Mouse (Mus musculus): ENCODE results near the gene Rpl28. TPM values are rescaled to one million over a fixed set of nuclear protein-coding genes. Genes with fewer than 3 reads are reported as not detected.
"Not testable (repeated sequence)": the region's sequence is repeated elsewhere in the genome, so short reads cannot be mapped to it uniquely, and the experiment has no call there.

Rpl28 gene
- polyA plus RNA-seq, 1 experiment, result 636 TPM

GRCm38 (mm10) chr7:4806716-4807115 lies 14.0 kb downstream of the Rpl28 start:
- peaks cover 8% of the 10 kb centered on the region for H3K4me1 ChIP-seq (ENCODE audit: control insufficient read depth, insufficient read depth, low read length)
- no peak overlapping the region for H3K27ac ChIP-seq (ENCODE audit: insufficient read depth, low read depth, low read length)
- H3K4me3 ChIP-seq (ENCODE audit: insufficient read depth, low read length), result no peak overlapping the region
- TF ChIP-seq POLR2A (IDR thresholded peaks at IDR 0.05; ENCODE audit: borderline replicate concordance, low read depth, low read length), result no peak
- no peak for TF ChIP-seq CTCF (IDR thresholded peaks at IDR 0.05; ENCODE audit: low read depth, low read length)

GRCm38 (mm10) chr7:4811131-4811530 lies 18.5 kb downstream of the Rpl28 start:
- H3K4me1 ChIP-seq (ENCODE audit: control insufficient read depth, insufficient read depth, low read length); H3K27ac ChIP-seq (ENCODE audit: insufficient read depth, low read depth, low read length): not testable (repeated sequence)
- H3K4me3 ChIP-seq (ENCODE audit: insufficient read depth, low read length), result peak overlapping the region; percentile 88

- Histone ChIP-seq H3K4me1 (ENCODE audit: control insufficient read depth, insufficient read depth, low read length) (peaks cover 11% of the 10 kb centered on the region), H3K4me3 (ENCODE audit: insufficient read depth, low read length) (peak overlapping the region; percentile 88), H3K27ac (ENCODE audit: insufficient read depth, low read depth, low read length) (peak overlapping the region; percentile 58)
- TF ChIP-seq POLR2A (IDR thresholded peaks at IDR 0.05; ENCODE audit: borderline replicate concordance, low read depth, low read length) (no peak), CTCF (IDR thresholded peaks at IDR 0.05; ENCODE audit: low read depth, low read length) (no peak)
Observed at GRCm38 (mm10) chr7:4811842-4812302, 19.2 kb downstream of the Rpl28 start.

DNA sequence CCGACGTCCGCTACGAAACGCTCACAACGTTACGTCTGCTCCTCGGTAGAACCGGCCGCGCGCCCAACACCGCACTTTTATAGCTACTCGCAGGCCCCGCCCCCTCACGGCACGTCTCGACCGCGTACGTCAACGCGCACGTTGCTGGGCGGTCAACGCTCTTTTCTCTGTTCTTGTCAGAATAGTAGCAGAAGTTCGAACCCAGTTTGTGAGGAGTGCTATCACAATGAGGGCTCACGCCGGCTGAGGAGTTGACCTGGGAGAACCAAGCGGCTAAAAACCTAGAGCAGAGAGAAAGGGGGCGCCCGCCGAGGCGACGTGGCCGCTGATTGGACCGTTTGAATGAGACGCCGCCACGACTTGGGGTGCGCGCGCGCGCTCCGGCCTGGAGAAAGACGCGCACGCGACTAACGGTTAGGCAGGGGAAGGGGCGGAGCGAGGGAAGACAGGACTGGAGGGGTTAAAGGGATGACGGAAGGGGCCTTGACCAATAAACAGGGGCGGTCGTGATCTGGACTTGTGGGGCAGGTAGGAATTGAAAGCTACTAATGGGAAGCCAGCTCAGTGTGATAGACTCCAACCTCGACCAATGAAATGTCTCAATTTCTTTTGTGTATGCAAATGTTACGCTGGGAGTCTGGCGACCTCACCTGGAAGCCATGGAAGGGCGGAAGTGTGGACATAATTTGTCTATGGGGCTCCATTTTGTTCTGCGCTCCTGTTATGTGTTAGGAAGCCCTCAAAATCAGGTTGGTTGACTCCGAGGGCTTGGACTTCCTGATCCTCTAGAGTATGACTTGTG lies 19.8 kb downstream of the Rpl28 start, which contains the start of gene Ube2s:
Gene Ube2s (minus strand): TSS at position 288 of the 802 bp plus-strand sequence.
- Histone ChIP-seq H3K27ac (ENCODE audit: insufficient read depth, low read depth, low read length) (peak within 1 kb of the TSS; percentile 94), H3K4me1 (ENCODE audit: control insufficient read depth, insufficient read depth, low read length) (peaks cover 11% of the 10 kb centered on the region), H3K4me3 (ENCODE audit: insufficient read depth, low read length) (peak within 1 kb of the TSS; percentile 88)
- TF ChIP-seq POLR2A (IDR thresholded peaks at IDR 0.05; ENCODE audit: borderline replicate concordance, low read depth, low read length), result no peak

GRCm38 (mm10) chr7:4813105-4813791 lies 20.6 kb downstream of the Rpl28 start:
- Histone ChIP-seq H3K4me3 (ENCODE audit: insufficient read depth, low read length) (peak overlapping the region; percentile 78), H3K27ac (ENCODE audit: insufficient read depth, low read depth, low read length) (peak overlapping the region; percentile 81), H3K4me1 (ENCODE audit: control insufficient read depth, insufficient read depth, low read length) (peaks cover 11% of the 10 kb centered on the region)
- TF ChIP-seq CTCF (IDR thresholded peaks at IDR 0.05; ENCODE audit: low read depth, low read length), result no peak

GRCm38 (mm10) chr7:4816559-4816958 lies 23.9 kb downstream of the Rpl28 start:
- Histone ChIP-seq H3K4me3 (ENCODE audit: insufficient read depth, low read length) (no peak overlapping the region), H3K27ac (ENCODE audit: insufficient read depth, low read depth, low read length) (no peak overlapping the region), H3K4me1 (ENCODE audit: control insufficient read depth, insufficient read depth, low read length) (peaks cover 2% of the 10 kb centered on the region)
- no peak for TF ChIP-seq CTCF (IDR thresholded peaks at IDR 0.05; ENCODE audit: low read depth, low read length)
- no peak for TF ChIP-seq POLR2A (IDR thresholded peaks at IDR 0.05; ENCODE audit: borderline replicate concordance, low read depth, low read length)

DNA sequence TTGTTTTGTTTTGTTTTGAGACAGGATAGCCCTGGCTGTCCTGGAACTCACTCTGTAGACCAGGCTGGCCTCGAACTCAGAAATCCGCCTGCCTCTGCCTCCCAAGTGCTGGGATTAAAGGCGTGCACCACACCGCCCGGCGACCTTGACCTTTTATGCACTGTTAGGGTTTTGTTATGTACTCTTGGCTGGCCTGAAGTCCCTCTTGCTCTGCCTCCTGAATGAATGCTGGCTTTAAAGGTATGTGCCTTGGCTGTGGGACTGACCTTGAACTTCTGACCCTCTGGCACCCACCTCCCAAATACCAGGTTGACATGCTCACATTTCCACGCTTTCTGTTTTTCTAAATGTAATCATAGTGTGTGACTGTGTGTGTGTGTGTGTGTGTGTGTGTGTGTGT lies 28.3 kb downstream of the Rpl28 start:
- H3K27ac ChIP-seq (ENCODE audit: insufficient read depth, low read depth, low read length); H3K4me3 ChIP-seq (ENCODE audit: insufficient read depth, low read length); H3K4me1 ChIP-seq (ENCODE audit: control insufficient read depth, insufficient read depth, low read length): not testable (repeated sequence)

DNA sequence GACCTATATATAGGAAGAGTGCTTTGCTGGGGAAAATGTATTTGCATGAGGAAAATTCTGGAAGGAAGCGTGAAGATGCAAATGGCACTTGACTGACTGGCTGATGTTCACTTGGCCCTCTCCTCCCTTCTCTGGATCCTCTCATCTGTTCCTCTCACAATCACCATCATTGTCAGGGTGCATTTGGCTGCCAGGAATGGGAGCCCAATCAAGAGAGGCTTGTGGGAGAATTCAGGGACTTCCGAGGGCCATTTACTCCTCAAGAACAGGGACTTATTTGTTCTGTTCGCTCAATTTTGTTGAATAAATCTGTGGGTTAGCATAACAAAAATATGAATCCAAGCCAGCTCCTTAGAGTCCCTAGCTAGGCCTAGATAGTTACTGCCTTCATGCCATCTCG lies 29.0 kb downstream of the Rpl28 start:
- Histone ChIP-seq H3K4me1 (ENCODE audit: control insufficient read depth, insufficient read depth, low read length) (peaks cover 2% of the 10 kb centered on the region), H3K4me3 (ENCODE audit: insufficient read depth, low read length) (no peak overlapping the region), H3K27ac (ENCODE audit: insufficient read depth, low read depth, low read length) (no peak overlapping the region)
- TF ChIP-seq POLR2A (IDR thresholded peaks at IDR 0.05; ENCODE audit: borderline replicate concordance, low read depth, low read length), result no peak
- TF ChIP-seq CTCF (IDR thresholded peaks at IDR 0.05; ENCODE audit: low read depth, low read length), result no peak

- H3K4me3 ChIP-seq (ENCODE audit: insufficient read depth, low read length), result no peak overlapping the region
- H3K27ac ChIP-seq (ENCODE audit: insufficient read depth, low read depth, low read length), result no peak overlapping the region
- H3K4me1 ChIP-seq (ENCODE audit: control insufficient read depth, insufficient read depth, low read length), result no peaks in the 10 kb centered on the region
- TF ChIP-seq POLR2A (IDR thresholded peaks at IDR 0.05; ENCODE audit: borderline replicate concordance, low read depth, low read length) (no peak), CTCF (IDR thresholded peaks at IDR 0.05; ENCODE audit: low read depth, low read length) (no peak)
Observed at GRCm38 (mm10) chr7:4822162-4822907, 29.7 kb downstream of the Rpl28 start.

GRCm38 (mm10) chr7:4825365-4825764 lies 32.7 kb downstream of the Rpl28 start:
- TF ChIP-seq CTCF (IDR thresholded peaks at IDR 0.05; ENCODE audit: low read depth, low read length), result no peak
- TF ChIP-seq POLR2A (IDR thresholded peaks at IDR 0.05; ENCODE audit: borderline replicate concordance, low read depth, low read length), result no peak
- Histone ChIP-seq H3K4me1 (ENCODE audit: control insufficient read depth, insufficient read depth, low read length) (no peaks in the 10 kb centered on the region), H3K4me3 (ENCODE audit: insufficient read depth, low read length) (no peak overlapping the region), H3K27ac (ENCODE audit: insufficient read depth, low read depth, low read length) (no peak overlapping the region)

All from bone marrow macrophage, adult 2 months (primary cell).